Mouse (Mus musculus): ENCODE data around the gene Nploc4. TPM values are rescaled to one million over a fixed set of nuclear protein-coding genes. Genes with fewer than 3 reads are reported as not detected.
"Not testable (repeated sequence)": the region's sequence is repeated elsewhere in the genome, so short reads cannot be mapped to it uniquely, and the experiment has no call there.

Gene Nploc4
- polyA plus RNA-seq, 2 experiments from 2014 or later: 9.5 to 11.0 TPM

DNA sequence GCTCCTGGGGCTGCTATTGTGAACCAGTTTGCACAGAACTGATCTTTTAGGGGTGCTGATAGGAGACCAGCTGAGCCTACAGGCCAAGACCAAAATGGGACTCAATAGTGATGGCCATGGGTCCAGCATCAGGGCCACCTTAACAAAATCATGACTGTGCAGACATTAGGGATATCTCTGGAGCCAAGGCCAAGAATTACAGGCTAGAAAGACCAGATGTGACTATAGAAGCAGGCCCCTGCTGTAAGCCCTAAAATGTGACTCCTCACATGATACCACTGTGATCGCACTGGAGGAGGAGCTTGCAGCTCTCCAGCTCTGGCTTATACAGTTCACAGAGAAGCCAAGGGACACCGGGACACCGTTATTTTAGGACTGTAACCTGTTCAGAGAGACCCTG, 4.8 kb upstream of the Nploc4 start, which contains the start of gene Tspan10:
TSS of gene Tspan10 (plus strand) at position 301 of the 400 bp plus-strand sequence.
- no peak for ATAC-seq

DNA sequence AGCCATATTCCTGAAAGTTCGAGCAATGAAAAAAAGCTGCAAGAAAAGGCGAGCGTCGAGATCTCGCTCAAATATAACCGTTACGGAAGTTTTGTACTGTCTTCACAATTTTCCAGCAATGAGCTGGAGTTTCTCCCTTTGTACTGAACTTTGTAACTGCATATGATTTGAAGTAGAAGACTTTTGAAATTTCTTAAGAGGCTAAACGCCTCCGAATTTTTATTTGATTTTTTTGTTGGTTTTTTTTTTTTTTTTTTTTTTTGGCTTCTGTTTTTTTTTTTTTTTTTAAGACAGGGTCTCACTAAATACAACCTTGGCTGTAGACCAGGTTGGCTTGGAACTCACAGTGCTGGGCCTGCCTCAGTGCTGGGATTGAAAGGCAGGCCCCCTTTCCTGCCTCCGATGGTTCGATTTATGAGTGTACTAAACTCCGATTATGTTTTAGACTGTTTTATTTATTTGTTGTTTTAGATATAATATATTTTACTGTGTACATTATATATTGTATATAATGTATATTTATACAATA, 413 bp upstream of the Nploc4 start:
- no peak for ATAC-seq

DNA sequence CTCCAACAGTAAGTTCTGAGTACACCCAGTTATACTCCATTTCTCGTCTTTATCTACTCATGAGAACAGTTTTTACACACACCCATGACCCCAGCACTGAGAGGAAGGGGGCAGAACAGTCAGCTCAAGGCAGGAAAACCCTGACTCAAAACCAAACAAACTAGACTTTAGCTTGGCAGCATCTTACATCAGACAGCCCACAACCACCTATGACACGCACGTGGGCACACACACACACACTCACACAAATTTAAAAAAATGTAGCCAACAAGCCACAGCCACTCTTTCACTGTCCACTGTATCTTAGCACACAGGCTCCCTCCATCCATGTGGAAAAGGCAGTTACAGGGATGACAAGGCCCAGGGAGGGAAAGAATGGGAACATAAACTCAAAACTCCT, 10.8 kb downstream of the Nploc4 start:
- ATAC-seq: no peak

DNA sequence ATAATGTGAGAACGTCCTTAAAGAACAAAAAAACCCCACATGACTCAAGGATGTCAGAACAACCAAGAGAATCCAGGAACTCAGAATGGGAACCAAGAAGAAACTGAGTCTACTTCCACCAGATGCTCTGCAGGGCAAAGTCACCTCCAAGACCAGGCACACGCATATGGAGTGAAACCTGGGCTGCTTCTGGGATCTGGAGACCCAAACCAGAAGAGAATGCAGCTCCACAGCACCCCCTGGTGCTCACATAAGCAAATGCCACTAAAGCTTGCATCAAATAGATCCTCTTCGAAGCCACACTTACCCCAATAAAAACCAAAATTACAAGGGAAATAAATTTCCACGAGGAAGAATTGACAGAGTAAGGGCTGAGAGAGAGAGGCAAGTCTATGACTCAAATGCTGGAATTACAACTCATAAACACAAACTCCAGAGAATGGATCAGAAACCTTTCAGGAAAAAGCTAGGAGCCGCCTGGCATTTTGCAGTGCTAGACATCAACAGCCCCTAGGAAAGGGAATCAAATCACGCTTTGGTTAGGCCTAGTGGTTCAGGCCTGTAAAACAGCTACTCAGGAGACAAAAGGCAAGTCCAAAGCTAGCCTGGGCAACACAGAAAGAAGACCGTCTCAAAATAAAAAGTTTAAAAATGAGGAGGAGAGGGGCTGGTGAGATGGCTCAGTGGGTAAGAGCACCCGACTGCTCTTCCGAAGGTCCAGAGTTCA, 13.8 kb downstream of the Nploc4 start:
- ATAC-seq: no peak

DNA sequence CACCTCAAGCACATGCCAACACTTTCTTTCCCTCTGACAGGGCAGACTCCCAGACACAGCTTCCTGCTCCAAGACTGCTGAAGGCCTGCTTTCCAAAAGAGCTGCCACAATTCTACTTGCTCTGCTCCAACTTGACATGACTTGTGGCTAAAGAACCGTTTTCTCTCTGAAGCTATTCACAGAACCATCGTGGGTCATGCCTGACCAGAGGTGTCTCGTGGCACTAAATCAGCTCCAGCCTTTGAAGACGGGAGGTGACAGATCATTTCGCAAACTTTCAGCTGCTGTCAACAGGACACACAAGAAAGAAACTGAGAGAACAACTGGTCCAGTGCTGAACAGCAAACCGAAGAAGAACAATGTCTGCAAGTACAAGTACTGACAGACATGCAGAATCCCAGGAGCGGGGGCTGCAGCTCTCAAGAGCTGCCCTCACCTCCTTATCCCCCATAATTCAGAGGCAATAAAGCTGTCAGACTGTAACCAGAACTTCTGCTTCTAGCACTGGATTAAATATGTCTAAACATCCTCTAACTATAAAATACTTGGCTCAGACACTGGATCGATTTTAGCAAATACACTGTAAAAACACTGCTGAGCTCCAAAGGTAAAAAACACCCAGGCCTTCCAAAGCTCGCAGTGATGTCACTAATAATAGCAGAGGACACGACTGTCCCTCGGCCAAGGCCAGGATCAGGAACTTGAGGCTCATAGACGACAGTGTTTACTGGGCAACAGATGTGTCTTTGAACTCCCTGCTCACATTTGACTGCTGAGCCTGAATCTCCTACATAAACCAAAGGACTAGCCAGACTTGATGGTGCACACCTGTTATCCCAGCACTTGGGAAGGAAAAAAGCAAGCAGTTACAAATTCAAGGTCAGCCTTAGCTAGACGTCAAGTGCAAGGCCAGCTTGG, 14.6 kb downstream of the Nploc4 start:
- no peak for ATAC-seq

DNA sequence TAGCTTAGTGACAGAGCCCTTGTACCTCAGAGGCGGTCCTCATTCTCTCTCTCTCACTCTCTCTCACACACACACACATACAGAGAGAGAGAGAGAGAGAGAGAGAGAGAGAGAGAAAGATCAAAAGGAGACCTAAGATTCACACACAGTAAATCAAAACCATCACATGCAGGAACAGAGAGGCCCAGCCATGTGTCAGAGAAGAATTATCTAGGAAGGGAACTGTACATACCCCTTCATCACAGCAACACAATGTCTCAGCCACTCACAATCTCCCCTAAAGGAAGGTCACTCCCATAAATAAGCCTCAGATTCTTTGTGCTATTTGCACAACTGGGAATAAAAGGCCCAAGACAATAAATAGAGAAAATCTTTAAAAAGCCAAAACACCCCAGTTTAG, 18.9 kb downstream of the Nploc4 start:
- no peak for ATAC-seq

DNA sequence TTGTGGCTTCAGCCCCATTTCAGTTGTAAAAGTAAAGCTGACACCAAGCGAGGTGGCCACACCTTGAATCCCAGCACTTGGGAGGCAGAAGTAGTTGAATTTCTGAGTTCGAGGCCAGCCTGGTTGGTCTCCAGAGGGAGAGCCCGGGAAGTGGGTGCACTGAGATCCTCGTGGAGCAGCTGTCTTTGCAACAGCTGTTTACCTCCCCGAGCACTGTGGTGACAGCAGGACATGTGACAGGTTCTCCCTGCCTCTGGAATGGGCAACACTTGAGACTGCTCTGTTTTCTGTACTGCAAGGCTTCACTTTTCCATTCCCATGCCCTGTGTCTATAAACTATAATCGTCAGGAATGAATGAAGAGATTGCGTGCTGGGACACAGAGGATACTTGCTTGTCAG, 19.7 kb downstream of the Nploc4 start:
- no peak for ATAC-seq

DNA sequence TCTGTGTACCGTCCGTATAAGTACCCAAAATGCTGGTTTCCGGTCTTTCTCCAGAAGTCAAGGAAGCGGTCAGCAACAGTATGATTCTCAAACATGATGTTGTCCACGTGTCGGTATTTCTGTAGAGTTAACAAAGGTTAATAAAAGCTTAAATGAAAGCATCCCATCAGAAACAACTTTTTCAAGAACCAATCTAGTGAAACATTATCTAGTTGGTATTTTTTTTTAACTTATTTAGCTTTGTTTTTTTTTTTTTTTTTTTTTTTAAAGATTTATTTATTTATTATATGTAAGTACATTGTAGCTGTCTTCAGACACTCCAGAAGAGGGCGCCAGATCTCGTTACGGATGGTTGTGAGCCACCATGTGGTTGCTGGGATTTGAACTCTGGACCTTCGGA, 23.9 kb downstream of the Nploc4 start:
- not testable (repeated sequence) for ATAC-seq

DNA sequence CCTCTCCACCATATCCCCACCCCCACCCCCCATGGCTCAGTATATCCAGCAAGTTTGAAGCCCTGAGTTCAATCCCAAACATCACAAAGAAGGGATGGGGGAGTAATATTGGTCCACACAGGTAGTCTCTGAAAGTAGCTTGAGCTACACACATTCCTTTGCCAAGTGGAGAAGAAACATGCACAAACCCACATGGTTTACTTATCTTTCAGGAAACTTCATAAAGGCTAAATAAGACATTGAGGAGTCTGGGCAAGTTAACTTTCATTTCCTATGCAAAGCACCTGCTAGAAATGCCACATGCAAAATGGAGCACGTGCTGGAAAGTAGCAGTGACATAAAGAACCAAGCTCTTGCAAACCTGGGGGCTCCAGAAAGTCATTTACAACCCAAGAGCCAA, 31.1 kb downstream of the Nploc4 start:
- ATAC-seq: no peak

DNA sequence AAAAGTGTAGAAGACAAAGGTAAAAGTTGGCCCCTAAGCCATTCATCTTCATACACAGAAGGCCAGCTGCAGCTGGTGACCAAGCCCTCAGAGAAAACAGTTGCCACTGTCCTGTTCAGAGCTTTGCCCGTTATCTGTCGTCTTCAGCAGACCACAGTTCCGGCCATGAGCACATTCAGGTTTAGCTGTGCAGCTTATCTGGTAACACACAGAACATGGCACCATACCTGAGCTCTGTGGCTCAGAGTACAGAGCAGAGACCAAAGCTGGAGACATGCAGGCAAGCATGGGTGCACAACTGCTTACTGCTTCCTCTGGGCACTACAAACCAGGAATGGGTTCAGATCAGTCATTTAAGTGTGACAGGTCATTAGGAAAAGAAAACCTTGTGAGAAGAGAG, 31.6 kb downstream of the Nploc4 start:
- ATAC-seq: no peak

DNA sequence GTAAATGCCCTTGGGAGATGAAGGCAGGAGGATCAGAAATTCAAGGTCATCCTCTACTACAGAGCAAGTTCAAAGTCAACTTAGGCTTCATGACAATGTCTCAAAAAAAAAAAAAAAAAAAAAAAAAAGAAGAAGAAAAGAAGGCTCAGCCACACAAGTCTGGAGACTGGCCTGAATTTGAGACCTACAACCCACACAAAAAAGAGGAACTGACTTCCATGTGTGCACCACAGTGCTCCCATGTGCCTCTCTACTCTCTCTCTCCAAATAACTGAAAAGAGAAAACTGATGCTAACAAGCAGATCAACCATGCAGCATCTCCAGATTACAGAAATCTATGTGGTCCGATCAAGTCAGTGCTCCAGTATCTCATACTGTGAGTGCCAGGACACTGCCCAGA, 32.7 kb downstream of the Nploc4 start:
- ATAC-seq: no peak

DNA sequence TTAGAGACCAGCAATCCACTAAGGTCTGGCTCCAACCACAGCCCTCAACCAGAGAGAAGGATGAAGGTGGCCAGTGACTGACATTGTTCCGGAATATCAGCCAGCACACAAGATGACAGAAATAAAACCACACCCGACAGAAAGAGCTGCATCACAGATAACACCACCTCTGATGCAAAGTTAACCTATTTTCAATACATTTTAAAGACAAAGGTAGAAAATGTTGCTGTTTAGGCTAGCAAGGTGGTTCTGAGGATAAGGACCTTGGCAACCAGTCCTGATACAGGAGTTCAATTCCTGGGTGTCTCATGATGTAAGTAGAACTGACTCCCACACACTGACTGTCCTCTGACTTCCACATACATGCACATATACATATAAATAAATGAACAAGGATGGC, 38.2 kb downstream of the Nploc4 start:
- no peak for ATAC-seq

DNA sequence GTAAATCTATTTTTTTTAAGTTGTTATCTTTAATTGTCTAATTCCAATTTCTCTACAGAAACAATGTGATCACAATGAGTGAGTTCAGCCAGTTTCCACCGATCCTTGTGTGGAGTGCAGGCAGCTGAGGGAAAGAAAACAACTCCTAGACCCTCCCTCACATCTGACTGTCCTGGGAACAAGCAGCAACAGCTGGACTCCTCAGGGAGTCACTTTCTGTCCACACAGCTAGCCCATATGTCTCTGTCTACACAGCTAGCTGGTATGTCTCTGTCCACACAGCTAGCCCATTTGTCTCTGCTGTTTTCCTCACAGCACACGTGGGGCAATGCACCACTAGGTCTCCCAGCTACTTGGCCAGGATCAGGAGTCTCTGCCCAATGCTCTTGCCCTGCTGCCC, 39.9 kb downstream of the Nploc4 start:
- no peak for ATAC-seq

DNA sequence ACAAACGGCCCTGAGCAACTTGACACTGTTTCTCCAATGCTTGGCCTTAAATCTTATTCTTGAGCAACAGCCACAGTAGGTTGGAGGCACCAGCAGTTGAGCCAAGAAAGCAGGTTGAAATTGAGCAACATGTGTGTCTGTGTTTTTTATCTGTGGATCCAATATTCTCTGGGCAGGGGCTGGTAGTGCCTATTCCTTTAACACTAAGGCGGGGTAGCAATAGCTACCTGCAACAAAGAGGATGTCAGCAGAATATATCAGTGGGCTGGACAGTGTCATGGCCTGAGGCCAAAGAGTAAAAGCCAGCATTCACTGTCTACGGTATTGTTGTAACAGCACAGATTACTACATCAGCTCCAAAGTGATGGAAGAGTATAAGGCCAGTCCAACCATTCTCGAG, 41.8 kb downstream of the Nploc4 start:
- no peak for ATAC-seq

DNA sequence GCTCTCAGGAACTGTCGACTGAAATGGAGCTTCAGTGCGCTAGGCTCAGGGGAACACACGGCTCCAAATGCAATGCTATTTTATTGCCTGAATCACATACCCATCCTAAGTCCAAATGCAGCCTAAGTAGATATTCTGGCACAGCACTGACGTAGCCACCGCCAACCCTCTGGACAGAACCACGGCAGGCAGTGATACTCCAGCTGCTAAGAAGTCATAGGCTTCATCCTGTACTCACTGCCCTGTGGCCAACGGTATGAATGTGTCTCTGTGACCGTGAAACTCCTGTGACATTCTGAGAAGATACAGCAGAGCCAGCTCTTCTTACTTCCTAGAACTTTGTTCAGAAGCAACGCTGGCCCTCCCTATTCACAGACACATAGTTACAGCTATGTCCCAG, 48.9 kb downstream of the Nploc4 start:
- ATAC-seq: no peak

DNA sequence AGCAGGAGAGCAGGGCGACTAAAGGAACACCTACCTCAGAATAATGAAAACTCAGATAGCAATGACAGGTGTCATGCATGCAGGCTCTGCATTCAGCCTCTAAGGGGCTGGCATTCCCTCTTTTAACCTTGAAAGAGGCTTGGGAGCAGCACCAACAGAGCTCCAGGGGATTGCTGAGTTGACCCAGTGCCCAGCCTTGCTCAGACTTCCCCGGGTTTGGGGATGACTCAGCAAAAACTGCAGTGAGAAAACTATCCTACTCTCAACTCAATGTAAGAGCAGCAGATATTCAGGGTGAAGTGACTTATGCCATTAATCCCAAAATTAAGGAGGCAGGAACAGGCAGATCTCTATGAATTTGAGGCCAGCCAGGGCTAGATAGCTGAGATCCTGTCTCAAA, 50.4 kb downstream of the Nploc4 start:
- no peak for ATAC-seq

DNA sequence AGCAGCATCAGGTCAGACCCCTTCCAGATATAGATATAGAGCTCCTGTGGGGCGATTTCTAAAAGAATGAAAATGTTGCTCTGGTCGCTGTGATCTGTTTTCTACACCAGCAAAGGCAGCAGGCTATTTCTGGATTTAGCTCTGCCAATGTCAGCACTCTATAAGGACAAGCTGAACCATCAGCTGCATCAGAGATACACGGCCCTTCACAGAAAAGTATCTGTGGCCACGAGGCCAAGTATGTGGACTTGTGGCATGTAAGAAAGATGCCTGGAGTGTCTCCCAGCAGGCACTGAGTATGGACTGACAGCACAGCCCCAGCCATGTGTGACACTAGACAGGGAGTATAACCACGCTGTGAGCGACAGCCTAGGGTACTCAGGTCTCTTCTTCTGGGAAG, 50.9 kb downstream of the Nploc4 start:
- no peak for ATAC-seq

DNA sequence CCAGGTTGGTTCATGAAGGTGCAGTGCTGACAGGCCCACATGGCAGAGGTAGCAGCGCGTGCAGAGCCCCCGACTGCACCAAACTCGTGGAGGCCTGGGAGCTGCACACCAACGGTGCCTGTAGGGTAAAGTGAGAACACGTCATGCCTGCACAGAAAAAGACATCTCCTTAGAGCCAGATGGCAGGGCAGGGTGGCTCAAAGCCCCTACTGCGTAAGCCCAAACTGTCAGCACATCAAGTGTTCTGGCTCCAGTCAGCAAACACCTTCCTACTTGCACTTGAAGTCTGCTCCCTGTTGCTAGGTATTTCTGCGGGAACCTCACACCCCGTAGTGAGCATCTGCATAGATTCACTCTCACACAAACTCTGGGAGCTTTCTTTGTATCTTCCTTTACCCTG, 55.0 kb downstream of the Nploc4 start:
- no peak for ATAC-seq

DNA sequence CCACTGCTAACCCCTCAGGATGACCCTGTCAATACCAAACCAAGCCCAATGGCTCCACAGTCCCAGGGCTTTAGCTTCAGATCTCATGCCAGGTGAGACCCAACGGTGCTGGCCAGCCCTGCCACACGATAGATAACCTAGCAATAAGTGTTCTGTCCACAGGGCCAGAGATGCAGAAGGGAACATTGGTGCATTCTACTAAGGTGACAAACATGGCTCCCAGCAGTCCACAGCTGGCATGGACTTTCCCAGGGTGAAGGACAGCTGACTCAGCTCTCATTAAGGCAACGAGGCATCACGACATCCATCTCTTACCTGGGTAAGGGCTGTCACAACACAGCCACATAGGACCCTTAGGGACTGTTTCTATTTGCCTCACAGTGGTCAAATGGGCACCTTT, 56.4 kb downstream of the Nploc4 start:
- ATAC-seq: no peak

DNA sequence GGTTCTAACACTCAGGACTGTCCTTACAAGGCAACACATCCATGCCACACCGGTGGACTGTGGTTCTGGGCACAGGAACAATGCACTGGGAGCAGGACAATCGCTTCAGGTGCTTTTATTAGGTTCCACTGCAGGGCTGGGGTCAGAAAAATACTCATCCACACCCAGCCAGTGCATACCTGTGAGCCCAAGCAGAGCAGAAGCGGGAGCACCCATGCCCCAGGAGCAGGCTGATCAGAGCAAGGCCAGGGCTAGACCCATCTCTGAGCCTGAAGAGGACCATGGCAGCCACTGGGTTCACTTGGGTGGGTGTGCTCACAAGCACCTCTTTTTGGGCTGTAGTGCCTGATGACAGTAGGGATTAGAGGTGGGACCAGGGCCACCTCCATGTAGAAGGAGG, 57.2 kb downstream of the Nploc4 start:
- ATAC-seq: no peak

DNA sequence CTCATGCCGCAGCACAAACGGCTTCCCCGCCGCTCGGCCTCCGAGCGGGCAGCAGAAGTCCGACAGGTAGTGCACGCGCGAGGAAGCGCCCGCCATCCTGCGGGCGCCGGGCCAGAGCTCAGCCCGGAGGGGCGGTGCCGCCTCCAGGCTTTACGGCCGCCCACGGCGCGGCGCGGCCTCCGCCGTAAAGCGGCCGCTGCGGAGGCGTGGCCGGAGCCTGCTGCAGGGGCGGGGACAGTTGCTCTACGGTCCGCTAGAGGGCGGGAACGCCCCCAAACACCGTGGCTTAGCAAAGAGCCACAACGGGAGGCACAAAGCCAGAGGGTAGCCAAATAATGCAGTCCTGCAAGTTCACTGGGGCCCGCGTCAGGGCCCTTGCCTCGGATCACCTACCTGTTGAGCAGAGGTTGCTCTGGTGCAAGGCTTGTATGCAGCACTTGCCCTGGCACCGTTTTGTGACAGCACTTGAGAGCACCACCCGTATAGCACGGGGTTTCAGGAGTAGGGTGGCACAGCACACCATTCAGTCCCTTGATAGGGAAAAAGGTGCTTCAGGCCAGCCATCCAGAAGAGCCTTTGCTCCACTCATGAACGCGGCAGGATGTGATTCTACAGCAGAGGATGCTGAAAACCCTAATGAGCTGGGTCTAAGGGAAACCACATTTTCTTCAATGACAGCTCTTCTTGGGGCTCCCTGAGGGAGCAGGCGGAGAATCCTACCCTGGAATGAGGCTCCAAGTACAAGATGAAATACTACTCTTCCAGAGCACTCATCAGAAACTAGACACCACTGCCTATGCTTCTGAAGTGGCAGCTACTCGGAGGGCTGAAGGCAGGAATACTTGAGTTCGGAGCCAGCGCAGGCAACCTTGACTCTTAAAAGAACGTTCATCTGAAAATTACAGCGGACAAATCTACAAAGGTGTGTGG, 58.6 kb downstream of the Nploc4 start, which contains the start of gene Faap100:
TSS of gene Faap100 (minus strand) at position 154 of the 930 bp plus-strand sequence.
- peak; percentile 94 for ATAC-seq

DNA sequence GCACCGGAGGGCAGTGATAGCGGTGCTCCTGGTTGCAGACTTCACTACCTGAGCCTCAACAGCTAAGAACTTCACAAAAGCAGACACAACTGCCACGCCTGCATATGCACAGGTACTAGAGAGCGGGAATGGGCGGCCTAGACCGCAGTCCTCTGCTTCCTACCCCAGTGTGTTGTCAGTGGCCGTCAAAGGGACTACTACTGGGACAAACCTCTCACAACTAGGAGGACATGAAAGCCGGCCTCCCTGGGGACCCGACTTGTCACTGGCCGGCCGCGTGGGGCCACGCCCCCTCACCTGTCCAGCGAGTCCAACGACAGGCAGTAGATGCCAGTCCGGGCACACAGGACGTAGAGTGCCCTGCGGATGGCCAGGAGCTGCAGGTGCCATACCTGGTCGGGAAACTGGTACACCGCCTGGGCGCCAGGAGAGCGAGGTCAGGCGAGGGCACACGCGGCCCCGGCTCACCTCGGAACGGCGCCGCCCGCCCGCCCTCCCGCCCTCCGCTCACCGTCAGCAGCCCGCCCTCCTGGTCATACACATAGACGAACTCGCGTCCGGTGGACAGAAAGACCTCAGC, 59.4 kb downstream of the Nploc4 start:
- ATAC-seq: peak; percentile 29
